Mouse (Mus musculus): ENCODE results near the gene Hmga1. TPM values are rescaled to one million over a fixed set of nuclear protein-coding genes. Genes with fewer than 3 reads are reported as not detected.

The Hmga1 gene
- total RNA-seq, 2 experiments from 2014 or later, result 31.3 to 32.7 TPM

DNA sequence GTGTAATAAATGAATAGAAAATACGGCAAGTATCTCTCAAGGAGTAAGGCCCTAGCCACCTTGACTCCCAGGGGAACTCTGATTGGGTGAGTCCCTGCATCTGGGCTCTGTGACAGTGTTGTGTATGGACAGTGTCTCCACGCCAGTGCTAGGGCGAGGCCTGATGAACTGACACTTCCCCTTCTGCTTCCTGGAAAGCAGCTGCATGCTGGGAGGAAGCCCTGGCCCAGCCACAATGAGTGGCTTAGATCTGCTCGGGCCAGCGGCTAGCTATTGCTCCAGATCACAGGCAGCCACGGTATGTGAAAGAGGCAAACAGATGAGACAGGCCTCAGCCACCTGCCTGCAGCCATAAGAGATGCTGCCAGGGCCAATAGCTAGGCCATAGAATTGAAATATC is 29.1 kb upstream of the Hmga1 start:
- no peak for DNase-seq (ENCODE audit: low spot score in 2 of 2)

- DNase-seq (ENCODE audit: low spot score in 2 of 2), result no peak
Observed at GRCm38 (mm10) chr17:27528030-27528429, 28.3 kb upstream of the Hmga1 start.

DNA sequence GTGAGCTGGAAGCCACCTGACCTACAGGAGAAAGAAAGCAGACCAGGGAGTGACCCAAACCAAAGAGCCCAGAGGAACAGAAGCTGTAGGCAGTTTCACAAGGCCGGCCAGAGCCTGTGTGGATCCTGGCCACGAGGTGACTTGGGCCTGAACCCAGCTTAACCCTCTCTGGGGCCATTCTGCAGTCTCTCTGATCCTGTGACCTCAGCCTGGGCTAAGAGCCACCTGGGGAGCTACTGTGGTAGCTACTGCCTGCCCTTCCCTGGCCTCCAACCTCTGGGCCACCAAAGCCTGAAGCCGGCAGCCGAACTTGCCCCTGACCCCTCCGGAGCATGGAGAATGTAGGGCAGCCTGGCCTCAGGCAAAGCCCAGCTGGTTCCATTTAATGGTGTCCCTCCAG is 27.5 kb upstream of the Hmga1 start:
- DNase-seq (ENCODE audit: low spot score in 2 of 2), result no peak

DNA sequence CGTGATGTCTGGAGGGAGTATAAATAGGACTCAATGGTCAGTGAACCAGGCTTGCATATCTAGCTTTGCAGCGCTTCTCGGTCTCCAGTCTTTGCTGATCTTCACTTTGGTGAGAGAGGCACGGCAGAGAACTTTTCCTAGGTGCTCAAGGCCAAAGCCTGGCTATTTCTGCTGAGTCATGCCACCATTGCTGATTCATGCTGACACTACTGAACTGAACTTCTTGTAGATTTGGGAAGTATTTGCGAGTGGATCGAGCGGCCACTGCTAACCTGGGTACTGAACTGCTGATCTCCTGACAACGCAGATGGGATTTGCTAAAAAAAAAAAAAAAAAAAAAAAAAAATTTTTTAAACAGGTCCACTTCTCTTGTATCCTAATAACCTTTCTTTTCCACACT is 24.2 kb upstream of the Hmga1 start:
- no peak for DNase-seq (ENCODE audit: low spot score in 2 of 2)

GRCm38 (mm10) chr17:27533354-27533753 is 22.9 kb upstream of the Hmga1 start:
- DNase-seq (ENCODE audit: low spot score in 2 of 2), result no peak

GRCm38 (mm10) chr17:27534718-27535117 is 21.6 kb upstream of the Hmga1 start:
- peak; percentile 91 for DNase-seq (ENCODE audit: low spot score in 2 of 2)

- DNase-seq (ENCODE audit: low spot score in 2 of 2), result no peak
Observed at GRCm38 (mm10) chr17:27541261-27541660, 15.0 kb upstream of the Hmga1 start.

DNA sequence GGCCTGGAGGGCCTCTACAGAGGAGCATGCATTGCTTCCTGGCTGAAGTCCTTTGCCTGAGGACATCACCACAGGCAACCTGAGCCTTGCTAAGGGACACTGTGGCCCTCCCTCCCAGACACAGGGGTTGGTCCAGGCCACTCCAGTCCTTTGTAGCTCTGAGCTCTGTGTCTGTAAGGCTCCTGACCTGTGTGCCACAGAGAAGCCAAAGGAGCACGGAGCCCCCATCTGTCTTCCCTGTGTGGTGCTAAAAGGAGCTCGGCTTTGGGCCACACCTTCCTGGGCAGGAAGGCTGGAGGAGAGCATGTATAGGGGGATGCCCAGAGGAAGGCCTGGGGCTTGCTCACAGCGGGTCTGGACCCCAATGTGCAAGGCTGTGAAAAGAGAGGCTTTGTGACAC is 14.3 kb upstream of the Hmga1 start:
- DNase-seq (ENCODE audit: low spot score in 2 of 2), result no peak

DNA sequence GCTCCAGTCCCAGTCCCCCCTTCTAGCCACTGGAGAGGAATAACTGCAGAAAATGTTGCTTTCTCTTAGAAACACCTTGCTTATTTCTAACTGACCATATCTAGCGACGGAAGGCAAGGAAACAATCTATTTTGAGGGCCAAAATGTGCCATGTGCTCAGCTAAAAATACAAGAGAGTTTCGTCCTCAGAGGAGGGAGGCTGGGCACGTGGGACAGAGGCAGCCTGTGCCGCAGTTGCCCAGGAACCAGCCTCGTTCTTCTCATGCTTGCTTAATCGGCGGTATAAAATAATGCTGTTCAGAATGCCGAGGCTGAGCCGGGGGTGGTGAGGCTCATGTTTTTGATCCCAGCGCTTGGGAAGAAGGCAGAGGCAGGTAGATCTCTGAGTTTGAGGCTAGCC is 11.7 kb upstream of the Hmga1 start:
- DNase-seq (ENCODE audit: low spot score in 2 of 2), result no peak

DNA sequence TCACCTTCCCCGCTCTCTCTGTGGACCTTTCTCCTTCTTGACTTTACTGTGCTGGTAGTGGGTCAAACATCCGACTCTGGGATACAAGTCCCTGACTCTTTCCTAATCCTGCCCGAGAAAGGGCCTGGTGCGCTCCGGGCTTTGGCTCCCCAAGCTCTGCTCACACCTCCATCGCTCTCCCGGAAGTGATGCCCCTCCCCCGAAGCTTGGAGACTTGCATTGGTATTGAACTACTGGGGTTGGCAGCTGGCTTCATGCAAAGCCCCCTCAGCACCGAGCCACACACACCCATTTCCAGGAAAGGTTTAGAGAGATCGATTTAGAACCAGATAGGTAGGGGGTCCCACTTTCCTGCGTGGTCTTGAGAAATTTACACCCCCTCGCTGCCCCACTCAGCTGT is 10.3 kb upstream of the Hmga1 start:
- no peak for DNase-seq (ENCODE audit: low spot score in 2 of 2)

DNA sequence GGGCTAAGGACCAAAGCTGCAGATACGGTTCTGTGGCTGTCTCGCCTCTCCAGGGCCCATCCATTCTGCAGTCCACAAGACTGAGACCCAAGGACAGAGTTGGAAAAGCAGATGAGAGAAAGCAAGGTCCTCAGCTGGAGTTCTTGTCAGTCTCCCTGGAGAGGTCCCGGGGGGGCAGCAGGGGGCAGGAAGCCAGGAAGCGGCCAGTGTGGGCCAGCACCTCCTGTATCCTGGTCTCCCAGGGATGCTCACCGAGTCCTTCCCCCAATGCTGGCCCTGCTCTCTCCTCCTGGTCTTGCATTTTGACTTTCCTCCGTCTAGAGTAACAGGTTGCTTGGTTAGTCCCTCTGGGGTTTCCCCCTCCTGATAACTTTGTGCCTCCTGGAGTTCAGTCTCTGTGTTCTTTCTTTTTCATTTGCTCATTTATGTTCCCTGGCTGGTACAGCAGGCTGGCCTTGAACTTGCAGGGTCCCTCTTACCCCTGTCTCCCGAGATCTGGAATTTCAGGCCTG is 9.7 kb upstream of the Hmga1 start:
- no peak for DNase-seq (ENCODE audit: low spot score in 2 of 2)

DNA sequence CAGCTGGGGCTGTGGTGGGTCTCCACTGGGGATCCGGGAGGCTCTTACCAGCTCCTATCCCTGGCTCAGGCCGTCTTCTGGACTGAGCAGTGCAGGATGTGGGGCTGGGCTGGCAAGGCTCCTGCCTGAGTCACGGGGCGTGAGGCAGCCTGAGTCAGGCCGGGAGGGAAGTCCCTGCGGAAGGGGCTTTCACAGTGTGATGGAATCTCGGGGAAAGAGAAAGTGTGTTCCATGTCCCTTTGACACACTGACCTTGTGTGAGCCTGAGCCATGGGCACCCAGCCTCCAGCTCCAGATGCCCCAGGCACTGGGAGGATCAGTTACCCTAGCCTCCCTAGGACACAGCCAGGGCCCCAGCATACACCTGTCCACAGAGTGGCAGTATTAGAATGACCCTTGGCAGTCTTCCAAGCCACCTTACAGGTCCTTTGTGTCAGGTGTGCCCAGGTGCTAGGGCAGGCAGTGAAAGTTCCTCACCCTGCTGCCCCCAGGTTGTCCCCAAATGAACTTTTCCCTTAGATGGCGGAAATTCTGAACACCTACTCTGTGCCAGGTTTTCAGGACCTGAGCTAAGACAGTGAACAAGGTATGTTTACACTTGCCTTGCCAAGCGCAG is 8.9 kb upstream of the Hmga1 start:
- DNase-seq (ENCODE audit: low spot score in 2 of 2), result no peak

- no peak for DNase-seq (ENCODE audit: low spot score in 2 of 2)
Observed at GRCm38 (mm10) chr17:27549234-27549633, 7.1 kb upstream of the Hmga1 start.

DNA sequence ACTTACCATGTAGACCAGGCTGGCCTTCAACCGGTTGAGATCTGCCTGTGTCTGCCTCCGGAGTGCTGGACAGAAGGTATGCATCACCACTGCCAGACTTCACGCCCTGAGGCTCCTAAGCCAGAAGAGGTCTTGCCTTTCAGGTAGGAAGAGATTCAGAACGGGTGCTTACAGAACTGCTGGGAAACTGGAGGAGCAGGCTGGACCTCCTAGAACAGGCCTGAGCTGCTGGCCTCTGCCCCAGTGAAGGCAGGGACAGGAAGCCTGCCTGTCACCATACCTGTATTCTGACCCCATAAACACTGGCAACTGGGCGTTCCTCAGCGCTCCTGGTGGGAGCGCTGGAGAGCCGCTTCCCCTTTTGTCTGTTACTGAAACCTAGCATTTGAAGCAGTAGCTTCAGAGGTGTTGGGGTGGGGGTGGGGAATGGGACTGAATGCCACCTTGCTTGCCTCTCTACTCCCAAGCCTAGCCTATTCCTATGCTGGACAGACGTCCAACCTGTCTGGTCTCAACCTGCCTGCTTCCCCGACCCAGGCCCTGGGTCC is 4.8 kb upstream of the Hmga1 start:
- DNase-seq (ENCODE audit: low spot score in 2 of 2), result no peak

DNA sequence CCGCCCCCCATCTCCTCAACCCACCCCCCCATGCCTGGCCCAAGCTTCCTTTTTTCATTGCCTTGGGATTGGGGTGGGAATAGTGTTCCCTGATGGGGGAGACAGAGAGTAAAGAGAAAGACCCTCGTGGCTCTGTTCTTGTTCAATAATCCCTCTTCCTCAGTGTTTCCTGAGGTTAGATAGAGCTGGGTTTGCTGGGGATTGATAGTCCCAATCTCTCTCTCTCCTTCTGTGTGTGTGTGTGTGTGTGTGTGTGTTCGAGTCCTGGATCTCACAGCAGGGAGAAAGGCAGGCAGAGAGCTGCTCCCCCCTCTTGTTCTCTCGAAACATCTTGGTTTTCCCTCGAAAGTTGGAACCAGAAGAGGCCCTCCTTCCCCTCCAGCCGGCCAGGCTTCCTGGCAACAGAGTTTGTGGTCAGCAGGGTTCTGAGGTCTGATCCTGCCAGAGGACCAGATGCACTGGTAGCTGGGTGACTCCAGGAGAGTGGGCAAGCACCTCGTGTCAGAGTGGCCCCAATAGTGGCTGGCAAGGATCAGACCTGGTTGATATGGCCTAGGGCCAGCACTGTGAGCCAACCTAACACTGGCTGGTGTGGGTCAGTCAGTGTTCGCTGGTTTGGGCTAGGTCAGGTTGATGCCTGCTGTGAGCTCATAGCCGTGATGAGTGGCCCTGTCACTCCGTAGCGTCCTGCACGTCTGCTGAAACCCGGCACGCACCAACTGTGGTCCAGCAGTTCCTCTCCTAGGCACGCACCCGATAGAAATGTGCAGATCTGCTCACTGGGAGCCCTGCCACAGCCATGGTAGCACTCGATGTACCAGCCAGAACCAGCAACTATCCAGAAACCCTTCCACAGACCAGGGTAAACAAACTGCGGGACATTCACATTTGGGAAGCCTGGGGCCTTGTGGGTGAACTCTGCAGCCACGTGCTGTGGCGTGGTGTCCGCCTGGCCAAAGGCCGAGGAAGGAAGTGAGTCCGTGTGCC is 3.8 kb upstream of the Hmga1 start:
- DNase-seq (ENCODE audit: low spot score in 2 of 2), result no peak

GRCm38 (mm10) chr17:27554062-27554960 is 2.0 kb upstream of the Hmga1 start:
- no peak for DNase-seq (ENCODE audit: low spot score in 2 of 2)

GRCm38 (mm10) chr17:27555075-27555511 is 1.2 kb upstream of the Hmga1 start:
- DNase-seq (ENCODE audit: low spot score in 2 of 2), result no peak

- DNase-seq (ENCODE audit: low spot score in 2 of 2), result no peak
Observed at GRCm38 (mm10) chr17:27555512-27556172, 655 bp upstream of the Hmga1 start.

DNA sequence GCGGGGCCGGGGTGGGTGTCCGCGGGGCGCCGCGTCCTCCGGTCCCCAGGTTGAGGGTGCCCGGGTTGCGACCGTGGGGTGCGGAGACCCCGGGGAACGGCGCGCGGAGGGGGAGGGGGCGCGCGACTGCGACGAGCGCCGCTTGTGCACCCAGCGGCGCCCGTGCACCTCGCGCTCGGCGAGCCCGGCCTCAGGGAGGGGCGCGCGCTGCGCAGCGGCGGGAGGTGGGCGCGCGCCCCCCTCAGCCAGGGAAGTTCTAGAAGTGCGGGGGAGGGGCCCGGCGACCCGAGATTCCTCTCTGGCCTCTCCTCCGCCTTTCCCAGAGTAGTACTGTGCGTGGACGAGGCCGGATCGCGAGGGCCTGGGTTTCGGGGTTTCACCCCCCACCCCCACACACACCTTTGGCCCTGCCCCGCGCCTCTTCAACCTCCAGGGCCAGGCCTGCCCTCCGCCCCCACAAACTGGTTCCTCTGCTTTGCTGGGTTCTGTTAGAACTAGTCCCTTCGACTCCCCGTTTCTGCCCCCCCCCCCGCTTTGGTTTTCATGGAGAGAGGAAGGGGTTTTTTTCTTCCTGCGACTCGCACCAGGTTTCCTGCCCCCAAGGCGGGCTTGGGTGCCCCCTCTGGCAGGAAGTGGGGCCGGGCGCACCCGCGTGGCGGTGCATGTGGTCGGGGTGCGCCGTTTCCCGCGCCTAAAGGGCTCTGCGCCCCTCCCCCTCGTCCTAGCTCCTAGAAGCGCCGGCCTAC is 1.1 kb downstream of the Hmga1 start:
- DNase-seq (ENCODE audit: low spot score in 2 of 2), result no peak

Measured in layer of hippocampus, postnatal 14 days (tissue).